Mouse (Mus musculus): ENCODE results near the gene Ndrg4.

The Ndrg4 gene

GRCm38 (mm10) chr8:95715676-95716531 lies 39.1 kb downstream of the Ndrg4 start, which contains the start of gene Setd6:
TSS of gene Setd6 (plus strand) at chr8:95715881.
- intact Hi-C loops (cut with DNase I): loop anchor here (2.0 to 10.0 kb wide), 3 partner anchors 36 to 199 kb away; no protein-coding TSS in a partner anchor

GRCm38 (mm10) chr8:95716546-95717335 lies 40.0 kb downstream of the Ndrg4 start:
- intact Hi-C loops (cut with DNase I): loop anchor here (5.0 to 10.0 kb wide), 2 partner anchors 36 to 198 kb away; no protein-coding TSS in a partner anchor

DNA sequence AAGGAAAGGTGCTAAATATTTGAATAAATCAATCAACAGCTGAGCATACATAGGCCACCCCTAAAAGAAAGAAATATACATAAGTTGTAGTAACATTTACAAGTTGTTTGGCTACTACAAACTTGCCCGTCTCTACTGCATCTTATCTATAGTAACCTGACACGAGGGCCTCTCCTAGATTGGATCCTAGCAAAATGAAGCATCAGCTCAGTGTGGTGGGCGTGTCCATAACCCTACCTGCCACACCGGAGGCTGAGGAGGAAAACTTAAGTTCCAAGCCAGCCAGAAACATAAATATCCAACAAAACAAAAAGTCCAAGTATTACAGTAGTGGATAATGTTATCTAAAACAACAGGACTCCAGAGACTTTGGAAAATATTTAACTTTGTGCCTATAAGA lies 50.8 kb downstream of the Ndrg4 start:
- intact Hi-C loops (cut with DNase I): loop anchor here (5.0 kb wide), 1 partner anchor 40 kb away; no protein-coding TSS in a partner anchor

- intact Hi-C loops (cut with DNase I): no loop called here
Observed at GRCm38 (mm10) chr8:95738596-95738995, 61.8 kb downstream of the Ndrg4 start.

DNA sequence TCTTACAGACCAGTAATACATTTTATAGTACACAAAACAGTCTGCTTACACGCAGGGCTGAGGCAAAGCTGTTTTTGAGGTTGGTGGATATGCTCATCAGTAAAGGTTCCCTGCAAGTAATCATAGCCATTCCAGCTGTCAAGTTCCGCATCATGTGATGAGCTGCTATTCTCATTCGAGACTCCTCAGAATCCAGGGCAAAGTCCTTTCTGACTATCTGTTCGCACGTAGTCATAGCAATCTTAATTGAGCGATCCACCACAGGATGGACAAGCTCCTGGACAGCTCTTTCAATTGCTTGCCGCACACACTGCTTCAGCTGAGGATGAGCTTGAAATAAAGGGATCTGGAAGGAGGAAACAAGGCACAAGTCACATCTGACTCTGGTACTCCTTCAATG lies 65.0 kb downstream of the Ndrg4 start:
- intact Hi-C loops (cut with DNase I): no loop called here

DNA sequence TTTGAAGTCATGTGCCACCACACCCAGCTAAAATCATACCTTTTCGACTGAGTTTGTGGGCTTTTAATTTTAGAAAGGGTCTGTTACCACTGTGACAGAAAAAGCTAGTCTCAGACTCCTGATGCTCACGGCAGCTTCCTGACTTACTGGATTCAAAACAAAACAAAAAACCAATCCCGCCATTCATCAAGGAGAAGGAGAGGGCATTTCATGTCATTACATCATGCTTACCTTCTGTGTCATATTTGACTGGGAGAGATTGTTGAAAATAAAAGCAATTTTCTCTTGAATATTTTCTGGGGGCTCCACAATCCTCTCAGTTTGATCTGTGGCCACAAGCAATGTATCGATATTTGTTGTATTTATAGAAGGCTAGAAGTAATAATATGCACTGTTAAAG lies 71.2 kb downstream of the Ndrg4 start:
- intact Hi-C loops (cut with DNase I): no loop called here

- intact Hi-C loops (cut with DNase I): loop anchor here (5.0 kb wide), 1 partner anchor 35 kb away; the partner anchor contains the start of gene Setd6
Observed at GRCm38 (mm10) chr8:95751924-95752323, 75.1 kb downstream of the Ndrg4 start.

GRCm38 (mm10) chr8:95760323-95760722 lies 83.5 kb downstream of the Ndrg4 start:
- intact Hi-C loops (cut with DNase I): no loop called here

- intact Hi-C loops (cut with DNase I): no loop called here
Observed at GRCm38 (mm10) chr8:95764133-95764532, 87.4 kb downstream of the Ndrg4 start.

Small RNA genes lying within 50 kb of the gene (microRNA-seq; reads per million reads assigned to microRNA genes)
- 0.37 to 0.80 reads per million in 2 experiments for gene Mir7073
